Mouse (Mus musculus) heart, embryonic 14.5 days (tissue): ENCODE data around the gene Nup98. TPM values are rescaled to one million over a fixed set of nuclear protein-coding genes. Genes with fewer than 3 reads are reported as not detected.

ENCODE experiments used
- ATAC-seq: fragments of 200-750 bp; cut with Nextera tagmentation; 2 replicates; pipeline ENCODE4 v1.8.0; 2017; ENCODE audit warnings: low read depth, moderate TSS enrichment; ENCODE audit not compliant: insufficient number of reproducible peaks, insufficient read depth, low FRiP score
- H3K27ac ChIP-seq, 2 experiments: fragments of 200-500 bp in 1 of 2; fragments of 300-500 bp in 1 of 2; sonication (generic) in 1 of 2; replicated peaks in 1 of 2; 2 replicates each; pipeline ENCODE4 v1.5.1; 2012 to 2014; ENCODE audit warnings: low read depth in 2 of 2, low read length in 2 of 2, control low read depth in 1 of 2, mild to moderate bottlenecking in 1 of 2, mixed read lengths in 1 of 2; ENCODE audit not compliant: control insufficient read depth in 1 of 2, insufficient read depth in 1 of 2
- H3K27me3 ChIP-seq: fragments of 300-500 bp; sonication (generic); 2 replicates; pipeline ENCODE4 v1.6.1; 2014; ENCODE audit warnings: mild to moderate bottlenecking, low read length, control low read depth; ENCODE audit not compliant: control insufficient read depth, insufficient read depth
- H3K36me3 ChIP-seq: fragments of 300-500 bp; sonication (generic); 2 replicates; pipeline ENCODE4 v1.6.1; 2014; ENCODE audit warnings: mild to moderate bottlenecking, control low read depth, low read length, mixed read lengths; ENCODE audit not compliant: control insufficient read depth, insufficient read depth
- H3K4me1 ChIP-seq, 2 experiments: fragments of 200-500 bp in 1 of 2; fragments of 300-500 bp in 1 of 2; sonication (generic) in 1 of 2; 2 replicates each; pipeline ENCODE4 v1.6.1; 2012 to 2014; ENCODE audit warnings: low read length in 2 of 2, control low read depth in 1 of 2, mixed read lengths in 1 of 2; ENCODE audit not compliant: control insufficient read depth in 2 of 2, insufficient read depth in 2 of 2
- H3K4me2 ChIP-seq: fragments of 300-500 bp; sonication (generic); 2 replicates; pipeline ENCODE4 v1.6.1; 2014; ENCODE audit warnings: mild to moderate bottlenecking, low read length
- H3K4me3 ChIP-seq, 2 experiments: fragments of 200-500 bp in 1 of 2; fragments of 300-500 bp in 1 of 2; sonication (generic) in 1 of 2; 2 replicates each; pipeline ENCODE4 v1.5.1; 2012 to 2014; ENCODE audit warnings: low read length in 2 of 2, mild to moderate bottlenecking in 2 of 2, control low read depth in 1 of 2, low read depth in 1 of 2, moderate library complexity in 1 of 2; ENCODE audit not compliant: control insufficient read depth in 1 of 2, insufficient read depth in 1 of 2
- H3K9ac ChIP-seq: fragments of 300-500 bp; sonication (generic); 2 replicates; pipeline ENCODE4 v1.6.1; 2014; ENCODE audit warnings: mild to moderate bottlenecking, low read length
- H3K9me3 ChIP-seq: fragments of 300-500 bp; sonication (generic); 2 replicates; pipeline ENCODE4 v1.6.1; 2016; ENCODE audit warnings: low read length, control low read depth; ENCODE audit not compliant: control insufficient read depth
- WGBS: fragments of 180-500 bp; shearing (Covaris S2); extraction: QIAGEN DNeasy Blood & Tissue Kit; methylation state at CpG from one replicate; pipeline ENCODE4 v1.1.7; 2014; 5-methylcytosine and 5-hydroxymethylcytosine counted together
- polyA plus RNA-seq: library from polyadenylated mRNA; unstranded; fragments of >200 nt; fragmentation: Nextera tagmentation; extraction: Ambion mirVana; gene quantifications from 2 replicates; pipeline ENCODE4 v1.2.1, GENCODE M21; 2014

Gene Nup98
- polyA plus RNA-seq, 1 experiment from 2014 or later, result 27.3 TPM

- ATAC-seq, result no peak
- H3K36me3 ChIP-seq, result peaks cover 71% of the 10 kb centered on the region
Measured at GRCm38 (mm10) chr7:102084041-102084696, 125.8 kb downstream of the Nup98 start.

GRCm38 (mm10) chr7:102082816-102083215, 127.2 kb downstream of the Nup98 start, which contains the start of gene Trpc2:
Gene Trpc2 (plus strand): TSS chr7:102083116.
- H3K4me2 ChIP-seq, result no peak within 1 kb of the TSS
- WGBS, result 82% methylated on average over 5 of the region's 5 CpGs
- no peaks in the 10 kb centered on the region for H3K27me3 ChIP-seq
- H3K36me3 ChIP-seq, result peaks cover 75% of the 10 kb centered on the region
- no peak within 1 kb of the TSS for H3K9ac ChIP-seq
- no peak within 1 kb of the TSS for H3K4me3 ChIP-seq
- no peaks in the 10 kb centered on the region for H3K4me1 ChIP-seq
- no peak within 1 kb of the TSS for H3K27ac ChIP-seq
- no peaks in the 10 kb centered on the region for H3K9me3 ChIP-seq
- ATAC-seq, result no peak

More at GRCm38 (mm10) chr7:102084041-102084696, 125.8 kb downstream of the Nup98 start:
- Histone ChIP-seq H3K27me3 (no peaks in the 10 kb centered on the region), H3K27ac (no peak overlapping the region), H3K9me3 (no peaks in the 10 kb centered on the region), H3K9ac (no peak overlapping the region), H3K4me2 (no peak overlapping the region), H3K4me3 (no peak overlapping the region), H3K4me1 (no peaks in the 10 kb centered on the region)
- 84% methylated on average over 26 of the region's 26 CpGs for WGBS

GRCm38 (mm10) chr7:102081784-102082183, 128.2 kb downstream of the Nup98 start:
- H3K4me3 ChIP-seq, result no peak overlapping the region
- H3K4me2 ChIP-seq, result no peak overlapping the region
- H3K36me3 ChIP-seq, result peaks cover 82% of the 10 kb centered on the region
- no peak overlapping the region for H3K9ac ChIP-seq
- no peaks in the 10 kb centered on the region for H3K27me3 ChIP-seq
- H3K4me1 ChIP-seq, result no peaks in the 10 kb centered on the region
- WGBS, result 89% methylated on average over 5 of the region's 5 CpGs
- H3K9me3 ChIP-seq, result no peaks in the 10 kb centered on the region
- no peak for ATAC-seq
- no peak overlapping the region for H3K27ac ChIP-seq

- Histone ChIP-seq H3K9ac (no peak overlapping the region), H3K27me3 (no peaks in the 10 kb centered on the region), H3K4me2 (no peak overlapping the region), H3K27ac (no peak overlapping the region), H3K4me1 (no peaks in the 10 kb centered on the region), H3K4me3 (no peak overlapping the region), H3K9me3 (no peaks in the 10 kb centered on the region), H3K36me3 (peaks cover 95% of the 10 kb centered on the region)
- no peak for ATAC-seq
- WGBS, result 93% methylated on average over 8 of the region's 8 CpGs
Measured at GRCm38 (mm10) chr7:102080311-102080710, 129.7 kb downstream of the Nup98 start.

- H3K4me2 ChIP-seq, result no peak overlapping the region
- peaks cover 94% of the 10 kb centered on the region for H3K36me3 ChIP-seq
- H3K27ac ChIP-seq, result no peak overlapping the region
- no peaks in the 10 kb centered on the region for H3K27me3 ChIP-seq
- H3K4me1 ChIP-seq, result no peaks in the 10 kb centered on the region
- no peak overlapping the region for H3K4me3 ChIP-seq
- 74% methylated on average over 7 of the region's 7 CpGs for WGBS
- H3K9me3 ChIP-seq, result no peaks in the 10 kb centered on the region
- no peak for ATAC-seq
- no peak overlapping the region for H3K9ac ChIP-seq
Measured at GRCm38 (mm10) chr7:102078517-102078916, 131.5 kb downstream of the Nup98 start.

GRCm38 (mm10) chr7:102076714-102077296, 133.2 kb downstream of the Nup98 start:
- no peaks in the 10 kb centered on the region for H3K27me3 ChIP-seq
- H3K4me3 ChIP-seq, result no peak overlapping the region
- H3K4me1 ChIP-seq, result no peaks in the 10 kb centered on the region
- peaks cover 95% of the 10 kb centered on the region for H3K36me3 ChIP-seq
- no peak overlapping the region for H3K27ac ChIP-seq
- no peak overlapping the region for H3K9ac ChIP-seq
- no peaks in the 10 kb centered on the region for H3K9me3 ChIP-seq
- WGBS, result 82% methylated on average over 7 of the region's 7 CpGs
- ATAC-seq, result no peak
- no peak overlapping the region for H3K4me2 ChIP-seq
